Mouse (Mus musculus) cerebellum, adult 11-12 months (tissue): ENCODE measurements around the gene Grik4.

Experiments
- DNase-seq: peaks from one replicate; pipeline ENCODE4 v3.0.0; 2022

The Grik4 gene

DNA sequence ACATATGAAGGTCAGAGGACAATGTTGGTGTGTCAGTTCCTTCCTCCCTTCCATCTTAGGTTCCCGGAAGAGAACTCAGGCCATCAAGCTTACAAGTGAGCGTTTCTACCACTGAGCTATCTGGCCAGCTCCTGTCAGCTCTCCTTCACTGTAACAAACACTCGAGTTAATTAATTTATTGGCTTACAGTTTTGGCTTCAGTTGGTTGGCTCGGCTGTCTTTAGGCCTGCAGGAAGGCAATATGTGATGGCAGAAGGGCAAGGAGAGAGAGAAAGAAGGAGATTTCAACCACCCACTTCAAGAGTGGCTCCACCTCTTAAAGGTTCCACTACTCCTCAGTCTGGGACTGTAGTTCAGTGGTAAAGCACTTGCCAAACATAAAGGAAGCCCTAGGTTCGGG, 209.2 kb downstream of the Grik4 start:
- no peak for DNase-seq

DNA sequence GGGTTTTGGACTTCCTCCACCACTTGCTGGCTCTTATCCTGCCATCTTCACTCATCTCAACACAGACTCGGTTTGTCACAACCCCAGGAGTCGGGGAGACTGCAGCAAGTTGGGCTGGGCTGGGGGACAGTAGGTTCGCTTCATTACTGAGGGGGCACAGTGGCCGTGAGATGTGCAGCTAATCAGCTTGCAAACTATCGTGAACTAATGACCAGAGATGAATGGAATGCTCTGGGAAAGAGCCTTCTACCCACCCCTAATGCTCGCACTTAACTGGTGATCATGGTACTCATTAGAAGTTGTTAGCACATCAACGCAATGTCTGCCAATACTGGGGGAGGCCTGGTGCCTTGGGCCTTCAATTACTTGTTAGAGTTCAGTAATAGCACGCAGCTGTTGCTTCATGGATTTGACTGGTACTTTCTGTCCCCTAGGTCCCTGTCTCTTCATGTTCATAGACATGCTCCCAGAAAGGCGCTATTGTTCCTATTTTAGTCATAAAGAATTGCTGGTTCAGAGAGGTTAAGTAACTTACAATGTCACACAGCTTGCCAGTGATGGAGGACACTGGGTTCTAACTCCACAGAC, 211.5 kb downstream of the Grik4 start:
- no peak for DNase-seq

DNA sequence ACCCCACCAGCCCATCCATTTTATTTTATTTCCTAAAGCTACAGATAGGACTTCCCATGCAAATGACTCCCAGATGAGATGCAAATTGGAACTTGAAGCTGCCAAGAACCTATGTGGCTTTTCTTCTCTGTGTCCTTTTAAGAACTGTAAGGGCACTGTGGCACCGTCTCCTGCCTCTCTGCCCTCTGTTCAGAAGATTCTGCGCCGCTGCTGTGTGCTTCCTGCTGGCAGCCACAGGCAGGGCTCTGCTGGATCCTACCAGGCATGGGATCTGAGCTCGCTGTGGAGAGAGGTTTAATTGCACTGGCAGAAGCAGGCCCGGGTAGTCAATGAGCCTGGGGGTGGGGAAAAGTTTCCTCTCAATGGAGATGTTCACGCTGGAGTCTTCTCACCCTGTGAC, 215.8 kb downstream of the Grik4 start:
- DNase-seq: no peak

DNA sequence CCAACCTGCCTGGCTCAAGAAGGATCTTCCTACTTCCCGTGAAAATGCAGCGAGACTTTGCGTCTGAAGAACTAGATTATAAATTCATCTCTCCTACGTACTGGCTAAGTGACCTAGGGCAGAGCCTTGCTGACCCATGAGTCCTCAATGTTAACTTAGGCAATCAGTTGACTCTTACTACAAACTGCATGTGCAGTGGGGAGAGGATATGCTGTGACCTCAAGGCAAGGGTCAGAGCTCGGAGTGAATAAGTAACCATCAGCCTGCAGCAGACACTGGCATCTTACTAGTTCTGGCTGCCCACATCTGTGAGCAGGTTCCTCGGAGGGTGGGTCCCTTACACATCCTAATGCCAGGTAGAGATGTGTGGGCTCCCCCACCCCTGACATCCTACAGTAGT, 216.6 kb downstream of the Grik4 start:
- DNase-seq: no peak

DNA sequence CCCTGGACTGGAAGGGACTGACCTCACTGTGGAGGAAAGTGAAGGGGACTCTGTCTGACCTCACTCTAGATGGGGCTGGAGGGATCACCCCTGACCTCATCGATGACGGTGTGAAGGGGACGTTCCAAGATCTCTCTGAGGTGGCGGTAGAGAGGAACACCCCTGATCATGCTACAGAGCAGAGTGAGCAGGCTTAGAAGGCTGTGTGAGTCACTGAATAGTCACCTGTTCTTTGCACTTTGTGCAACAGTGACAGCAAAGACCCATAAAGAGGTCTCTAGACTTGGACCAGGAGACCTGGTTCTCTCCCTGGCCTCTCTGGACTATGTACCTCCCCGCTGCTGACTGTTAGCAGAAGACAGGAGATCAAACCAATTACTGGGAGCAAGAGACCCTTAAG, 217.1 kb downstream of the Grik4 start:
- DNase-seq: no peak

DNA sequence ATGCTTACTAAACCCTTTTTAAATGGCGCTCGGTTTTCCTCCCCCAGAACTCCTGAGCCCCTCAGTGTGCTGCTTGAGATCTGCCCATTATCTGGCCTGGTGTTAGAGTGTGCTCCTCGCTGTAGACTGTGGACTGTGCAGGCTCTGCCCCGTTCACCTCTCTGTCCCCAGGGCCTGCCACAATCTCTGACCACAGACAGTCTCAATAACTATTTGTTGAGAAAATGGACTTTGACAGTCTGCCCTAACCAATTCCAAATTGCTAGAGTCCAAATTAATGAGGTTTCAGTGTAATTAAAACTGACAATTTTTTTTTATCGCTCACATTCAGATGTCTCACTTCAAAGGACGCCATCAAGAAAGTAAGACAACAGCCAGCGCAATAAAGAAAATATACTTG, 220.2 kb downstream of the Grik4 start:
- DNase-seq: no peak

DNA sequence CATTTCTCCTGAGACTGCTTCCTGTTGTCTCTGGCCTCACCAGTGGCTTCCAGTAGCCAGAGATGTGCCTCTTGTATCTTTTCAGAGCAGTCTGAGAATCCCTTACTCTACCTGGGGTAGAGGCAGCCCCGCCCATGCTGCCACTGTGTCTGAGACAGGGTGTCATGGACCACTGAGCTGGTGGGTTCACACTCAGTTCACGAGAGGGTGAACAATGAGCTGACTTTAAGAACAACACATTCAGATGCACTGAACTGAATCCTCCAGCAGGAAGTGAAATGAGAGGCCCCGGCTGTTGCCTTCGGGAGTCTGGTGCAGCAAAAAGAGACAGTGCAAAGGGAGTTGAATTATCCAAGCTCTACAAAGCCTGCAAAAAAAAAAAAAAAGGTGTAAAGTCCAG, 221.8 kb downstream of the Grik4 start:
- no peak for DNase-seq

DNA sequence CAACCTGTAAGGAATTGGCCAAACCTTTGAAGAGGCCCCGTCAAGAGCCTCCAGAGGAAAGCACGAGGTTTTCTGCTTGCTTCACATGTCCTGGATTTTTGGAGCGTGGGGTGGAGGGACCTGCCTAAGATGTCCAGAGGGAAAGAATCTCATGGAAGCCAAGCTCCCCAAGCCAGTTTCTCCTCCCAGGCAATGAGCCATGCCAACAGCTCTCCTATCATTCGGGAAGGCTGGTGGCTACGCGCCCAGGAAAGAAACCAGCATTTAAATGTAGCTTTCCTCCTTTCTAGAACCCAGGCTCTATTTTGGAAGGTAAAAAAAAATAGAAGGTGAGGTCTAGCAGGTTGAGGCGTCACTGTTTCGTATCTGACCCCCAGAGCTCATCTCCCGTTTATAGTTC, 222.6 kb downstream of the Grik4 start:
- no peak for DNase-seq

DNA sequence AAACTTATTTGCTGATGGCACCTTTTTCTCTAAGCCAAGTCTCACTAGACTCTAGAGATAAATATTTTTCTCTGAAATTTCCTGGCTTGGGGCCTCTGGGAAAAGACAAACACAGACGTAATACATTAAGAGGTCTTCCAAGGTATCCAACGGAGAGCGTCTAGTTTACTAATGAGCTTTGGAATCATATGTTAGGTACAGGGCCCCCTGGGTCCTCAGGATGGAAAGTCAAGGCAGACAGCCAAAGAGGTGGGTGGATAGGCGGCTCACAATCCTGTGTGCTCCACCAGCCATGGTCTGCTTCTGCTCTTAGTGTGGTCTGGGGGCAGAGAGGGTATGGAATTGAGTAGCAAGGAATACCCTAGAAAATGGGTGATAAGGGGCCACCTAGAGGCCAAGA, 223.1 kb downstream of the Grik4 start:
- no peak for DNase-seq

DNA sequence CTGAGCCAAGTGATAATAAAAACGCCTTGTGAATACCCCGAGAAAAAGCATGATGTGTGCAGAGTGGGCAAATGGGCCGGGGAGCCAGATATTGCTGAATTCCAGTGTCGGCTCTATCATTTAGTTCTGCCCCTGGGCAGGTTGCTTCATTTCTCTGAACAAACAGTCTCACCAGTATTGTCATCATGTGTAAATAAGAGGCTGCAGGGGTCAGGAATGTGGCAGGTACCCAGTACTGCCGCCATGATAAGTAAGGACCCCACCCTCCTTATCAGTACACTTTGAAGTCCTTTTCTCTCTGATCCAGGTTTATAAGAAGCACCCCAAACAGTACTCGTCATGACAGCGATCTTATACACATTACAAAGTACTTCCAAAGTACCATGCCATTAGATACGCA, 230.4 kb downstream of the Grik4 start:
- DNase-seq: no peak

DNA sequence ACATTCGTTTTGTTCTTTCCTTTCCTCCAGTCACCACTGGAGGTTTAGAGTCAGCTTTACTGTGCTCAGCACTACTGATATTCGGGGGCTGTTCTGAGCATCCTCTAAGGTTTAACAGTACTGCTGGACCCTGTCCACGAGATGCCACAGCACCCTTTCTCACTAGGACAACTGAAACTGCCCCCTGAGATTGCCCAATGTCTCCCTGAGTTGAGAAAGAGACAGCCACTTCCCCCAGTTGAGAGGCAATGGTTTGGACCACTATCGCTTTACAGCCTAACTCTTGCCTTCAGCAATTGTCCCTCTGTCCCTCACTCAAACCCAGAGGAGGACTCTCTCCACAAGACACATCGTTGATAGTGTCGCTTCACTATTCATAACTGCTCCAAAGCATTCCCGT, 238.4 kb downstream of the Grik4 start:
- no peak for DNase-seq

DNA sequence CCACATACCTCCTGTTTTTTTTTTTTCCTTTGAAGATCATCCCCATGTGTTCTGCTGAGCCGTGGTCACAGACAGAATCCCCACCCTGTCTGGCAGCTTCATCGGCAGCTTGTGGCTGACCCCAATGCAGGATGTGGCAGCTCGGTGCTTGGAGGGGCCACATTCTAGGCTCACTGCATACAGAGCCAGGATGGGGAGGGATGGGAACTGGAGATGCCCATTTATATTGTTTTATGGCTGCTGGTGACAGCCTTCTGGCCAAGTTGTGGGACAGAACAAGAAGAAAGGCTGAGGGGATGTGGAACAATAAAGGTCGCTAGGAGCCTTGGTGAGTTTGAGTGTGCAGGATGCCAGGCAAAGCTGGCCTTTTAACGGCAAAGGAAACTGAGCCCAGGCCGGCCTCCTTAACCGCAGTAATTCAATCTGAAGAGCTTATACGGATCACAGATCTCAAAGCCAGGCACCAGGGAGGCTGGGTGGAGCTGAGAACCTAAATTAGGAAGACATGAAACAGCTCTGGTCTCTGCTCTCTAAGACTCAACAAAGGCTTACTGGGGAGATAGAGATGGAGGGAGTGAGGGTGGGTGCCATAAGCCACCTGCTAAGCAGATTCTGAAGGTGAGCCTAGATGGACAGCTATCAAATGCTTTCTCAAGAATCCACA, 241.0 kb downstream of the Grik4 start:
- DNase-seq: no peak

DNA sequence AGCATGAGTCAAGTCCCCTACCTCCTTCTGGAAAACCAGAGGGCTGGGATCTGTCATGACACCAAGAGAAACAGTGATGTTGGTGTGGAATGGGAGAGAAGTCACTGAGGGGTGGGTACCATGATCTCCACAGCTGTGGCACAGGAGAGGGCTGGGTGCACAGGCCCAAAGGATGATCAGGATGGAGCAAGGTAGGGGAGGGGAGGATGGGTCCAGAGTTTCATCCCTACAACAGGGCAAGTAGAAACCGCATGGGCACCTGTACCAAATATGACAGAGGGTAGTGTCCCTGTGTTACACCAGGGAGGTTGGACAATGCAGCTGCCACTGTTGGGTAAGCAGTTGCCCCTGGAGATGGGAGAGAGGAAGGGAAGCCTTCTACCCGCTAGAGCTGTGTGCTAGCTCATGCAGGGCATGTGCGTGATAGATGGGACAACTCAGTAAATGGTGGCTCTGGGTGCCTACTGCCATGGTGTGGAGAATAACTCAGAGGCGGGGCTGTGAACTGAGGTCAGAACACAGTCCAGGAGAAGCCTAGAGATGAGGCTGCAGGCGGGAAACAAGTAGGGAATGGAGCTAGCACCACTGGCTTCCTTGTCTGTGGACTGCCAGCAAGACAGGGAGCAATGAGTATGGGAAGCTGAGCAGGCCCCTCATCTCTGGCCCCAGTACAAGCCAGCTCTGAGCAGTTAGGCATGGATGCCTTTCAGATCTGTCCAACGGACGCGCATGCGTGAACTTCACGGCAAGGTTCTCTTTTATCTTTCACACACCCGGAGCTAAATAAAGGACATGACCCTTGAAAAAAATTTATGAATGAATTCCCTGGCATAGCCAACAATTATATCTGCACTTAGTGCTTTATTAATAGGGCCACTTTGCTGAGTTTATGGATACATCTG, 241.8 kb downstream of the Grik4 start:
- no peak for DNase-seq

DNA sequence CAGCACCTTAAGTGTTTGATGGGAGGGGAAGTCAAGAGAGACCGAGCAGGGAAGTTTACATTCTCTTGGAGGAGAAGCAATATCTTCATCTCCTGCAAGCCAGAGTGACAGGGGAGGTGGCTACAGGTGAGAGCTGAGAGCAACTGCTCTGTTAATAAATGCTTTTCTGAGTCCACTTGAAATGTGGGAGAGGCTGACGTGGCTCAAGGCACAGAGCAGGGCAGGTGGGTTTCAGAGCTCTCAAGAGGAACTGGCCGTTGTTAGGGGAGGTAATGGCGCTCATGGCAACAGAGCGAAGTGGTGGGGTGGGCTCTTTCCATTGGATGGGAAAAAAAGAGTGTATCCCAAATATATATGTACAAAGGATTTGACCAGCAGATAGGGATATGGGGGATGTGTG, 242.6 kb downstream of the Grik4 start:
- no peak for DNase-seq

DNA sequence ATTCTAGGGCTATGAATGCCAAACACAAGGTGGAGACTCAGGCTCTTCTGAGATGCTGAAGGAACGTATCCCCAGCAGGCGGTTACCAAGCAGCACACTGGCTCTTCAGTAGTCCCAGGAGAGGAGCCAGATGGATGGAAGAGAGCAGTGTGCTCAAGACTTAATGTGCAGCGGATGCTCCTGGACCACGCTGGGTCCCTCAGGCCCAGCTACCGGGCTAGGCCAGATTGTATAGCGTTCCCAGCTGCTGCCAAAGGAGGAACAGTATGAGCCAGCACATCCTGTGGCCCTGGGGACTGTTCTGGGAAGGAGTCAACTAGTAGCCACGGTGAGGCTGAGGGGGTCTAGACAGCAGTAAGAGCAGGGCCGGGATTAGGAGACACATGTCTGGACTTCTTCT, 251.3 kb downstream of the Grik4 start:
- DNase-seq: no peak

DNA sequence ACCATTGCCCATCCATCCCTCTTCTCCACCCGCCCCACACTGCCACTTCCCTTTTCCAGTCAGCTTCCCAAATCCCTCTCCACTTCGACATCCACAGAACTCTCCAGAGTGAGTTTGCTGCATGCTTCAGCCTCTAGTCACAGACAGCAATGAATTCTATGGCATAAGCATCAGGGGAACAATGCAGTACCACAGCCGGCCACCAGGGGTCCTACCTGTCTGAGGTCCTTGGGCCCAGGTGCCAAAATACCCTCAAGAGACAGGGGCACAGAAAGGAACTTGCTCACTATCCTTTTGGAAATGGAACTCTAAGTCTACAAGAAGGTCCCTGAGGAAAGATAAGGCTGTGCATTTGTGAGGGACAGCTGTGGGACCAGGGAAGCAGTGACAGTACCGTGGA, 256.1 kb downstream of the Grik4 start:
- peak; percentile 4 for DNase-seq

DNA sequence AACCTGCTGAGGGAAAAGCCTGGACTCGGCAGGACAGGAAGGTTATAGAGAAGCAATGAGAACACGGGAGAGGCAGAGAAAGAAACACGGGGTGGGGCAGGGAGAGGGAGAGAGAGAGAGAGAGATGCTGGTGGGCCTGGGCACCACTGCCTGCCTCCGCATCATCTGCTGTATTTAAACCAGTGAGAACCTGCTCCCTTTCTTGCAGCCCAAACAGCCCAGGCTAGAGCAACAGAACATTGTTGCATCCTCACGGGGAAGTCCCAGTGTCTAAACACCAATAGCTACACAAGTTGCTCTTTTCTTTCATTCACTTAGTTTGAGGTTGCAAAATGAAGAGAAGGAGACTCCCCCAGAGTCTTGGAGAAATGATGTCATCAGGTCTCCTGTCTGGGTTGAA, 258.2 kb downstream of the Grik4 start:
- DNase-seq: no peak

DNA sequence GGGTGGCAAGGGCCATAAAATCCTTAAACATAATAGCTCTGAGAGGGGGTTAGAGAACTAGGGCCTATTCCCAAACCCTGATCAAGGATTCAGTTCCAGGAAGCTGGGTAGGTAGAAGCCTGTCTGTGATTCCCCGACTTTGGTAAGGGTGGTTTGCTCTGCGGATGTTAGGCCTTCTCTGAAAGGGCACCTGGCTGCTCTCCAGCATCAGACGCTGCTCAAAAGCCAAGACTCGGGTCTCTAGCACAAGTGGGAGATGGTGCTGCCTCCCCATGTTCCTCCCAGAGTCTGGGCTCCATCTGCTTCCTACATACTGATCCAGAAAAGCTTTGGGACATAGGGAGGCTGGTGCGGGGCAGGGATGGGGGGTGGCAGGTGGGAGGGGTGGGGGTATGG, 270.3 kb downstream of the Grik4 start:
- no peak for DNase-seq

DNA sequence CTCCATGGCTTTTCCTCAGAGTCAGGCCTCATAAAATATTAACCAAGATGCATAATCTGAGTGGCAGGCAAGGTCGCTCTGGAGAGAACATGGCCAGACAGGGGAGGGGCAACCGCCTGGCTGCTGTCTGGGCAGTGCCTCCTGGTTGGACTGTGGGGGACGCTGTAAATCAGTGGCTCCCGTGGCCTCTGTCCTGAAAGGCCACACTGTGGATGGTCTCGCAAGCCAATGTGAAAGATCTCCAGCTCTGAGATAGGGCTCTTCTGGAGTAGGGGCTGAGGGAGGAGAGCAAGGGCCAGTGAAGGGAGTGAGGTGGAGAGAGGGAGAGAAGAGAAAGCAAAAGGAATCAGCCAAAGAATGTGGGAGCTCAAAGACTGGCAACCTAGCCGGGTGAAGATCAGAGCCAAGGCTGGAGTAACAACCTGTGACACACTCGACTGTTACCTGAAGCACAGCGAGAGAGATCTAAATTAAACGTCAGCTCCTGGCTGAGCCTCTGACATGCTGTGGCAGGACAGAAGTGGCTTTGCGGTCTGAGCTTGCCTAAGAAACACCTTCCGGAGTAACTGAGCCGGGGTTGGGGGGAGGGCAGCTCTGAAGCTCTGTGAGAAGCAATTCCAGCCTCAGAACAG, 270.8 kb downstream of the Grik4 start:
- DNase-seq: no peak

DNA sequence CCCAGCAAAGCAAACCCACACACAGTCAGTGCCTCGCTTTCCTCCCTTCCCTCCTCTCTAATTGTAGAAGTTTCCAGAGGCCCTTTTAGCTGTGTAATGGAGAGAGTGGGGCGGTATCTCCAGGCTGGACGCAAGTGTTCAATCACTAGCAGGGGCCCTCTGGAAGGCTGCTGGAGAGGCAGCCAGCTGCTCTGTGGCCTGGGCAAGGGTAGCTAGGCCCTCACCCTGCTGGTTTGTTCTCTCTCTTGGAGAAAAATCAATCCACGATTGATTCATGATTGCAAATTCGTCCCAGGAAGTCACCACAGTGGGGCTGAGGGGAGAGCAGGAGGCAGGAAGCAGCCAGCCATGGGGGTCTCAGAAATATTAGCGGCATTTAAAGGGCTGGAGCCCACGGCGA, 271.3 kb downstream of the Grik4 start:
- no peak for DNase-seq

DNA sequence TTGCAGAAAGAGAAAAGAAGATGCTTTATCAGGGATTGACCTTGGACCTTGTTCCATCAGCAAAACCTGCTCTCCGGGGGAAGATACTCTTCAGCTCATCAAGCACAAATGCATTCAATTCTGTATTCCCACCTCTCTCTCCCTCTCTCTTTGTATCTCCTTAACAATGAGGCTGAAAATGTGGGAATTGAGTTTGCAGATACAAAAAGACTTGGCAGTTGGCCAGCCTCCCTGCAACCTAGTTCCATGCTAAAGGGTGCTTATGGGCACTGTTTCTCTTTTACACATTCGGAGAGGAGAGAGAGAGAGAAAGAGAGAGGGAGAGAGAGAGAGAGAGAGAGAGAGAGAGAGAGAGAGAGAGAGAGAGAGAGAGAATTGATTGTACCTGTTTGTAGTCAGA, 273.7 kb downstream of the Grik4 start:
- no peak for DNase-seq

DNA sequence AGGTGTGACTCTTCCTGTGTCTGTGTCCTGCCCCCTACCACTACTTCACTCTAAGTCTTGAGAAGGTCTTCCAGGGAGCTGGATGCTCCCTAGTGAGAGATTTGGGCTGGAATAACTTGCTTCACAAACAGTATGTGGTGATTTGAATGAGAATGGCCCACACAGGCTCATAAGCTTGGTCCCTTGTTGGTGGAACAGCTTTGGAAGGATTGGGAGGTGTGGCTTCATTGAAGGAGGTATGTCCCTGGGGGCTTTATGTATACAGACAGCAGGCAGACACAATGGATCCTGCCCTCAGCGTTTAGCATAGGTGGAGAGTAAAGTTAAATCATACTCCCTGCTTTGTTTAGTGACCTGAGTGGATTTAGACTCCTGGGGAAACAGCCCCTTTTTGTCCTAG, 282.8 kb downstream of the Grik4 start:
- DNase-seq: no peak

DNA sequence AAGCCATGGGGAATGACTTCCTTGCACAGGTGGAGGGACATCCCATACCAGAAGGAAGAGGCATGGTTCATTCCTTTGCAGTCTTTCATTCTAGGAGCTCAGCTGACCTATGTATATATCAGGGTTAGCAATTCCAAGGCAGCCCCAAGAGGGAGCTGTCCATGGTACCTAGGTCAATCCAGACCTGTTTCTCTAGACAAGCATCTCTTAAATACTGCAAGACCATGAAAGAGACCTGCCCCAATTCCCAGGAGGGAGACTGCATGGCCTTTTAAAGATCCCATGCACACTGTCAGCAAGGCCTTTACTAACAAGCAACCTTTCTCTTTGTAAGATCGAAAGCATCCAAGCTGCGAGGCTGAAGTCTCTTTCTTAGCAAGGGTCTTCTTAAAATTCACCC, 291.5 kb downstream of the Grik4 start:
- no peak for DNase-seq

DNA sequence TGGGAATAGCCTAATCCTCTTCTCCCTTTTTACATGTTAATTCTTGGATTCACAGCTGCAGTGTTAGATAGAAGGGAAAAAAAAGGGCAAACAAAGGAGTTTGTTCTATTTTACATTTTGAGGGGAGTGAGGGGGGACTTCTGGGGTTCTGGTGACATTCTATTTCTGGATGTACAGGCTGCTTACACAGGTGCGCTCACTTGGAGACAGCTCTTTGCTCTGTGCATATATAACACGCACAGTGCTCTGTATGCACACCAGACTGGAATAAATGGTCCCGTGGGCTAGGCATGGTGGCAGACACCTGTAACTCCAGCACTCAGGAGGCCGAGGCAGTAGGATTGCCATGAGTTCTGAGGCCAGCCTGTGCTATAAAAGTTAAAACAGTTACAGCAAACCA, 292.0 kb downstream of the Grik4 start:
- DNase-seq: no peak
